Mouse (Mus musculus) ES-Bruce4 (cell line): ENCODE measurements around the gene Mettl7a2.

Experiments used
- CTCF ChIP-seq: IDR thresholded peaks from one replicate; pipeline ENCODE4 v1.8.1; 2011; ENCODE audit warnings: low read depth, low read length
- POLR2A ChIP-seq: IDR thresholded peaks from one replicate; pipeline ENCODE4 v1.8.1; 2011; ENCODE audit warnings: low read length; ENCODE audit not compliant: insufficient read depth

DNA sequence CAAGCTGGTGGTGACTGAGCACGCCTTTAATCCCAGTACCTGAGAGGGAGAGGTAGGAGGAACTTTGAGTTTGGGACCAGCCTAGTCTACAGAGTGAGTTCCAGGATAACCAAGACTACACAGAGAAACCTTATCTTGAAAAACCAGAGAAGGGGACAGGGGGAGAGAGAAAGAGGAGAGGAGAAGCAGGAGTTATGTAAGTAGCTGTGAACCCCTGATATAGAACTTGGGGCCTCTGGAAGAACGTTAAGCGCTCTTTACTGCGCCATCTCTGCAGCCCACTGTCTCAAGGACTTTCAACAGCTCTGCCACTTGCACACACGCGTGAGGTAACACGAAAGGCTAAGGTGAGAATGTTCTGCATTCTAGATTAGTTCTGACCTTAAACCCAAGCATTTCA is 38.6 kb downstream of the Mettl7a2 start:
- TF ChIP-seq CTCF (no peak), POLR2A (no peak)
